Mouse (Mus musculus) B cell, adult 2 months (primary cell): ENCODE measurements around the gene Zkscan1.
"Not testable (repeated sequence)": the region's sequence is repeated elsewhere in the genome, so short reads cannot be mapped to it uniquely, and the experiment has no call there.

Experiments
- DNase-seq, 2 experiments: peaks; one replicate each; pipeline ENCODE4 v3.0.0; 2022

The Zkscan1 gene

DNA sequence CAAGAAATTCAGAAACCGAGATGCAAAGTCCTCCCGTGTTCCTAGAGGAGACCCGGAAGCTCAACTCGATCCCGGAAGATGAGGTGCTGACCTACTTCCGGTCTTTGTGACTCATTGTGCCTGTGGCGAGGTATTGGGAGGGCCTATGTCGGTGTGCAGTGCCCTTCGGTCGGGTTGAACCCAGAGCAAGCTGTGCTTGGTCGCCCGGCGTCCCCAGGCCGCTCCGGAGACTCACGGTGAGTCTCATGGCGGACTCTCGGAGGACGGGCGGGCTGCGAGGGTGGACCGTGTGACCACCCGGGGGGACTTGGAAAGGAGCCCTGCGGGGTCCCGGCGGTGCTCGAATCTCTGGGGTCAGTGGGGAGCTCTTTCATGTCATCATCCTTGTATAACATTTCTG, at the start of gene Zkscan1:
Gene Zkscan1, plus strand, starts transcription at position 89 of the 400 bp plus-strand sequence.
- peak; percentile 84 to 85 for DNase-seq

DNA sequence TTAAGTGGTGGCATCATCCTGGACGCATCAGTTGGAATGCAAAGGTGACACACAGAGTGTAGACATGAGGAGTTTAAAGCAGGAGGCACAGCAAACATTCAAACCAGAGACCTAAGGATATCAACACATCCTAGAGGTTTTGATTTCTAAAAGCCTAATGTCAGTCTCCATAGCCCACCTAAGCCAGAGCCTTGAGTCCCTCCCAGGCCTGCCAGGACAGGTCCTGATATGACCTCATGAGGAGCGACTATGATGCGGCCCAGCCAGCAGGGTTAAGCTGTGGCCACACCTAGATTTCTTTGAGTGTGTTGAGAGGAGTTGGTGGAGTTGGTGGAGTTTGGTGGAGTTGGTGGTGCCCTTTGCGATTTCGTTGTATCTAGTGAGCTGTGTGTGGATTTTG, 32.0 kb upstream of the Zkscan1 start, which contains the start of gene Smok3c:
Gene Smok3c, plus strand, starts transcription at position 301 of the 400 bp plus-strand sequence.
- not testable (repeated sequence) for DNase-seq

DNA sequence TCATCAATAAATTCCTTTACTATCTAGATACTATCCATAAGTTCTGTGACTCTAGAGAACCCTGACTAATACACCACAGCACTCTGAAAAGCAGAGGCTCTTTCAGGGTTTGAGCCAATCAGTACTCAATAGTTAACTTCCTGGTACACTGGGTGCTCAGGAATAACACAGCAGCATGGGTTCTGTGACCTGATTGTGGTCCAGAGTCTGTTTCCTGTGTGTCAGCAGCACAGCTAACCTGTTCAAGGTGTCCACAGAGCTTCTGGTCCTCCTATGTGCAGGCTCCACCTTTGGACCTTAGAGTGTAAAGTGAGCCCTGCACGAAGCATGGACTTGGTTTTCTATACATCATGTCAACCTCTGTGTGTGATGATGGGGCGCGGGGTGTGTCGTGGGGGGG, 11.1 kb upstream of the Zkscan1 start:
- DNase-seq, result no peak

DNA sequence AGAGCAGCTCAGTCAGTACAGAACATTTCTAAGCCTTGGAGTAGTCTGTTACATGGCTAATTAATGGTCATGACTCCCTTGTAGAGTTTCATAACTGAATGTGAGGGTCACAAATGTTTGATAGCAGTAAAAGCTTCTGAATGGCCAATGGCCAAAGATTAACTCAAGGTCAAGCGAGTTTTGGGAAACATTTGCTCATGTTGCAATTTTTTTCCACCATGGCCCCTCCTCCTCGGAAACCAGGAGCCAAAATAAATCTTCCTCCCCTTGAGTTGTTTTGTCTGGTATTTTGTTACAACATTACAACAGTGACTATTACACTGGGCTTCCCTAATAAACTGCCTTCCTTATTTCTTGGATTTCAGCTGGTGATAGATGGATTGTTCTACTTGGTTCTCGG, 9.2 kb upstream of the Zkscan1 start:
- no peak for DNase-seq

DNA sequence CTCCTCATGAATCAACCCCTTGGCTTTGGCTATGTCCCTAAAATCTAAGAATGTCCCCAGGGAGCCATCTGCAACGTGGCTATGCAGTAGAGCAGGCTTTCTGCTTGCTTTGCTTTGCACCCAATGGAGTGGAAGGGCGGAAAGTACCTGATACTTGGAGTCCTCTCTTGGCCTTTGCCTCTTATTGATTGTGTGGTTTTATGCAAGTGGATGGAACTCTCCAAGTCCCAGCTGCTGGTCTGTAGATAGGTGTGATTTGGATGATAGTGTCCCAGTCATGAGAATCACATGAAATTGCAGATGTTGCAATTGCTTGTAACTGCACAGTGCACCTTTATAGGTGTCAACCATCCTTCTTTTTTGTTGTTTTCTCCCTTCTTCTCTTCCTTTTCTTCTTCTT, 8.7 kb upstream of the Zkscan1 start:
- no peak for DNase-seq

DNA sequence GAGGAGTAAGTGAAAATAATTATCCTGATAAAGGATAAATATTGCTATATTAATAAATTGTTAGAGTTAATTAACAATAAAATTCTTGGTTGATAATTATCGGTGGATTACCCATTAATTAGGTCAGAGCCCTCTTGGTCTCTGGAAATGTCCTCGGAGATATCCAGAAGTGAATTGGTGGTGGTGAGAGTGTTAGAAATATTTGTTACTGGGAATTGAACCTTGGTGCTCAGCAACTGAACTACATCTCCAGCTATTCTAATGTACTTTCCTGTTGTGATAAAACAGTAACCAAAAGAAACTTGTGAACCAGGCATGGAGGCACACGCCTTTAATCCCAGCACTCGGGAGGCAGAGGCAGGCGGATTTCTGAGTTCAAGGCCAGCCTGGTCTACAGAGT, 4.4 kb upstream of the Zkscan1 start:
- no peak for DNase-seq

DNA sequence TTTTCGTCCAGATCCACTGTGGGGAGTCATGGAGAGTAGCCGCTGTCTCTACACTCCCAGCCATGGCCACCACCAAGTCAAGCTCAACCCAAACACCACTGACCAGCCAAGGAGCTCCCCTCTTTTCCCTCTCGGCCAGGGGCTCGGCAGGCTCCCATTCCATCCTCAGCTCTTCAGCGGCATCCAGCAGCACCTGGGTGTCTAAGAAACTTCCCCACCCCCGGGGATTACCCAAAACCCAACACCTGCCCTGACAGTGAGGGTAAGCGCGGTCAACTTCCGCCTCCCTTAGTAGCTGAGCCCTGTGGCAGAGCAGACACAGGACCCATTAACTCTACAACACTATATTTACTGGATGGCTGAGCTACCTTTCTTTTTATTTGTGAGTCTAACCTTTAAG, 3.4 kb upstream of the Zkscan1 start:
- DNase-seq, result no peak

DNA sequence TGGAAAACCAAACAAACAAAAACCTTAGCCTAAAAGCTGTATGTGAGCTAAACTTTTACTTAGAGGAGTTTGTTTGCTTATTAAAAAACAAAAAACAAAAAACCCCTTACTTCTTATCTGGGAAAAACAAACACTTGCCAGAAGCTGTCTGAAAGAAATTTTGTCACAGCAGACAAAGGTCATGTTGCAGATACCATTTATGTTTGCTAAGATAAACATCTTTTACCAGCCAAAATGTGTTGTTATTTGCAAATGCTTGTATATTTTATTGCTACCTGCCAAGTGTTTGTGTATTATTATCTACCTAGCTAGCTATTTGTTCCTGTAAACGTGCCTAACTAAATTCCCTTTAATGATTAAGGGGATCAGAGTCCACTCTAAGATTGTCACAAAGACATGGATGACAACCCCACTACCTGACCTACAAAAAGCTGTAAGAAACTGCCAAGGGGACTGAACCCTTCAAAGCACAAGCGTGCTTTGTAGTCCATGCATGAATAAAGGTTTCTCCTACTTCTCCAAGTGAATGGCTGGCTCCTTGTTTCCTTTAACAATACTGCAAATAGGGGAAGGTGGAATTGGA, 1.5 kb upstream of the Zkscan1 start:
- DNase-seq, result no peak

DNA sequence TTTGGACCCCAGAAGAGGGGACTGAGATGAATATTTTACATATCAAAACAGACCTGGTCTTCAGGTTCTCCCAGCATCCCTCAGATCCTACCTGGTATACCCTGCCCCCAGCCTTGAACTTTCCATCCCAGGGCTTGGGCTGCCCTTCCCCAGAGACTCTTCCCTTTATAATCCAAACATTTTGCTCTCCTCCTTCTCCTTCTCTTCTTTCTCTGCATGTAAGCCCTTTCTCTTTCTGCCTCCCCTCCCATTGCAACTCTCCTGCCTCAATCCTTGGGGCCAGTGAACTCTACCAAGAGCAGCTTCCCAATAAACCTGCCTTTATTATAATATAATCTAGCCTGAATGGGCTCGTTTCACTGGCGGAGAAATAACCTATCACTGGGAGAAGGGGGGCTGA, 948 bp upstream of the Zkscan1 start:
- no peak for DNase-seq

DNA sequence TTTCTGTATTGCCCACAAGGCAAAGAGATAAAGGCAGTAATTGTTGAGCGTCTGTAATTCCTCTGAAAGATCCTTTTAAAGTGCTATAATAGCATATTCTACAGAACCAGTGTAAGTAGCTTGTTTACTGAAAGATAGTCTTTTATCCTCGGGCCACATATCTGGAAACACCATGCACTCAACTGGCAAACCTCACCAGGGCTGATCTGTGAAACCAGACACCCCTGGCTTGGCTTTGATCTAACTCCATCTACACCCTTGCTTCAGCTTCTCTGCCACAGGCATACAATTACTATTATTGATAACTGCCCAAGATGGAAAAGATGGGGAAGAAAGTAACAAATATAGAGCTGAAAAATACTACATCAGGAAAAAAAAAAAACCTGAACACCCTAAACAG, 377 bp upstream of the Zkscan1 start:
- DNase-seq, result peak in 1 of 2 experiments; percentile 15

DNA sequence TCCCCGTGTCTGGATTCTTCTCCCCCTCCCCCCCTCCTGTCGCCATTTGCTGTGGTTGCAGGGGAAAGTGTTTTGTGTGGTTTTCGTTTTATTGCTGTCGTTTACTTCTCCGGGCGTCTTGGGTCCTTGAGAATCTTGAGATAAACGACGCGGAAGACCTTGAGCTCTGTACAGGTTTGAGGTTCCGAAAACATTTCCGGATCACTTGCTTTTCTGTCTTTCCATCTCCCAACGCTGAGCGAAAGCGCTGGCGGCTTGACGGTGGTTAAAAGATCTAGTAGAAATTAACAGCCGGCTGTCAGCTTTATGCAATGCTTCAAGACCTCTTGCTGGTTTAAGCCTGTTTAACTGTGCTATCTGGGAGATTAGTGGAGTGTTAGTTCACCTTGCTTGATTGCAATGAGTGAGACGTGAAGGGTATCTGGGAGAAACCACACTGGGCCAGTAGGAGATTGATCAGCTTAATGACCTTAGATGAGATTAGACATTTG, 582 bp downstream of the Zkscan1 start:
- DNase-seq, result no peak

DNA sequence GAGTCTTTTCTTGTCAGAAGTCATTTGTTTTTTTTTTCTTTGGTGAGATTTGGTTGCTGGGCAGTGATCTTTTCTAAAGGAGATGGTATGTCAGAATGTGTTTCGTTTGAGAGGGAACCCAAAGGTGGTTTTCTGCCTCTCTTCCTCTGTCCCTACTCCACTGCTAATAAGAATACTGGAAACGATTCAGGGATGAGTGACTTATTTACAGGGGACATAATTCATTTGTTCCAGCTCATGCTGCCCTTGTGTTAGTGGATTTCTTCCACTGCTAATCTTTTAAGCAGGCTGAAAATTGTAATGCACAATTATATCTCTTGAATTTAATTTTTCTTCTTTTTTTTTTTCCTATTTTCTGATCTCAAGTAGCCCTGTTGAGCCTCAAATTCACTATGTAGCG, 2.0 kb downstream of the Zkscan1 start:
- no peak for DNase-seq

DNA sequence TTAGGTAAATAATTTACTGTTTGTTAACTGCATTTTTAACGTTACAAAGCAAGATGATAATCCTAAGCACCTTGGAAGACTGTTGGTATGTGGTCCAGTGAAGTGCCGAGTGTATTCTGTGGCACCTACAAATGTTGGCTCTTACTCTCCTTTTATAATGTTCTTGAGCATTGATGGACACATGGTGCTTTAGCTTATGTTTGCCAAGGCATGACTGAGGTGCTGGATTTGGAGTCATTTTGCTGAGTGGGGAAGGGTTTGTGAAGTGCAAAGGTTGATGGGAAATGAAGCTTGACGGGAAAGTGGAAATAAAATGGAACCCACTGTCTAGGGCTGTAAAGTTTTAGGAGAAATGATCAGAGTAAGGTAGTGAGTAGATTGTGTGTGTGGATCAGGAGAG, 3.5 kb downstream of the Zkscan1 start:
- DNase-seq, result no peak

DNA sequence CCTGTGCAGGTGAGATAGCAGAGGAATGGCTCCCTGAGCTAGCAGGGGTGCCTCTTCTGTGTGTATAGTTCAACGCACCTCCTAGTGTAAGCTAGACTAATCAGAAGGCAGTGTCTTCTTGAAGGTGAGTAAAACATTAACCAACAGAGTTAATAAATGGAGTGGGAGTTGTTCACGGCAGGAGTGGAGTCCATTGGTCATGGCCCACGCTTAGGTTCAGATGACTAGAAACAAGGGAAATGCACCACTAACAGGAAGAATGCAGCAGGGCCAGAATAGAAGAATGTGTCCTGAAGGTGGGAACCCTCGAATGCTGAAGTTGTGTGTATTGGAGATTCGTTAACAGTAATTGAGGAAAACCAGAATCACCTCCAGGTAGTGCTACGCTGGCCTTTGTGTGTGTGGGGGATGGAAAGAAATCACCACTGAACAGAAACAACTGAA, 4.2 kb downstream of the Zkscan1 start:
- no peak for DNase-seq

DNA sequence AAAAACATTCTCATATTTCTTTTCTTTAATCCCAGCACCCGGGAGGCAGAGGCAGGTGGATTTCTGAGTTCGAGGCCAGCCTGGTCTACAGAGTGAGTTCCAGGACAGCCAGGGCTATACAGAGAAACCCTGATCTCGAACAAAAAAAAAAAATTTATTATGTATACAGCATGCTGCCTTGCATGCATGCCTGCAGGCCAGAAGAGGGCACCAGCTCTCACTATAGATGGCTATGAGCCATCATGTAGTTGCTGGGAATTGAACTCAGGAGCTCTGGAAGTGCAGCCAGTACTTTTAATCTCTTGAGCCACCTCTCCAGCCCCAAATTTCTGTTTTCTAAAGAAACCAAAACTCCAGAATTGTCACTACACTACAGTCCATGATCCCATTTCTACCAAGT, 5.4 kb downstream of the Zkscan1 start:
- peak; percentile 30 to 35 for DNase-seq

DNA sequence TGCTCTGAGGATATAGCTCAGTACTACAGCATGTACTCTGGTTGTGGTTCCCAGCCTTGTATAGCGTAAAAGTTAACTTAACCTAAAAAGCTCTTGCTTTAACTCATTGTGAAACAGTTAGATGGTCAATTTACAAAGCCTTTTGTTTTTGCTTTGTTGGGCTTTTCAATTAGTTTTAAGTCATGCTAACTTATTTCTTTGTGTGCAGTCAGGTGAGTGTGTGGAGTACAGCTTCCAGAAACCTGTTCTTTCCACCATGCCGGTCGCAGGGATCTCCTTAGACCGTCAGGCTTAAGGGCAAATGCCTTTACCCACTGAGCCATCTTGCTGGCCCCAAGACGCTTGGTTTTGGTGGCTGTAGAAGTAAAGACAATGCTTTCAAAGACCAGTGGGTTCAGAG, 5.9 kb downstream of the Zkscan1 start:
- DNase-seq, result no peak

DNA sequence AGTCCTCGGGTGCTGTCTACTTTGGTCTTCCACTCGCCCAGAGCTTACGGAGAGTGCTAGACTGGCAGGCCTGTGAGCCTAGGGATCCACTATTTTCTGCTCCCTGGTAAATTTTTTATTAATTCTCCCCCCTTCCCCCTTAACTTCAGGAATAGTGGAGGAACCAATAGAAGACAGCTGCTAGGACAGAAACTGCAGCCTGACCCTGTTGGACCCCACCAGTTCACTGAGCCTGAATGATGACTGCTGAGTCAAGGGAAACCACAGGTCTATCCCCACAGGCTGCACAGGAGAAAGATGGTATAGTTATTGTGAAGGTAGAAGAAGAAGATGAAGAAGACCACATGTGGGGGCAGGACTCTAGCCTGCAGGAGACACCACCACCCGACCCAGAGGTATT, 7.9 kb downstream of the Zkscan1 start:
- DNase-seq, result no peak

DNA sequence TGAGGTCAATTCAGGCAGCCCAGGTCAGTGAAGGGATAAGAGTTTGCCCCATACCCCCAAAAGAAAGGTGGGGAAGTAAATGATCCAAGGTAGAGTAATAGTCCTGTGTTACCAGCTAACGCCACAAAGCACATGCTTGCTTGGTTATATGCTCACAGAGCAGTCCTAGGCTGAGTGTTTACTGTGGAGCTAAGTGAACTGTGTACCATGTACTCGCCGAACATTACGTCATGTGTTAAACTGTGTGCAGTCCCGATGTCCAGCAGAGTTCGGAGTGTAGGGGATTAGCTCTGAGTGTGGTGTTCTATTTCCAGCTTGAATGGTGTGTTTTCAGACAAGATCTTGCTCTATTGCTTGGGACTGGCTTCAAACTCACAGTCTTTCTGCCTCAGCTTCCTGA, 9.6 kb downstream of the Zkscan1 start:
- no peak for DNase-seq

DNA sequence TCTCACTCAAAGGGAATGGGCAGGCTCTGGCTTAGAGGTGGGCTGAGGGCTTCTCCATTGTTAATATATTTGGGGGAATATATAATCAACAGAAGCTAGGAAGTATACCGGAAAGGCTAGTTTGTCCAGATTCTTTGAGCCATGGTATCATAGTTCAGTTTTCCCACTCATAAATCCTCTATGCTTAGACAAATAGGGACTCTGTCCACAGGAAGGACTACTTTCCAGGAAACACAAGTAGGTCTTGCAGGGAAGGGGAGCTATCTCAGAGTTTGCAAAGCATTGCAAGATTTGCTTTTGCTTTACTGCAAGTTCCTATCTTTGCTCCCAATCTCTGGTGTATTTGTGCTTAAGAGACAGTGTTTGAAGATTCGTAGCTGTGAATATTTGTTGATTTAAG, 20.1 kb downstream of the Zkscan1 start:
- no peak for DNase-seq

DNA sequence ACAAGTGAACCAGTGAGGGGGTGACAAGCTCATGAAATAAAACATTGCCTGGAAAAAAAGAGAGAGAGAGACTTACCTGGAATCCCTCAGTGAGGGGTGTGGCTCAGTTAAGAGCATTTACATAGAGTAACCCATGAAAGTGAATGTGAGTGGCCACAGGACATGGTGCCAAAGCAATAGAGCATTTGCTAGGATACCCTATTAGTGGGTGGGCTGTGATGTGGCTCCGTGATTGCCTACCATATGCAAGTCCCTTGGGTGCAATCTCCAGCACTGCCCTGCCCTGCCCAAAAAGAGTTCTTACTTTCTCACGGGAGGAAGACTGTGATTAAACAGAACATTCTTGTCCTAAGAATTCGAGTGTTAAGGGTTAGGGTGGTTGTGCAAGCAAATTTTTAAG, 22.2 kb downstream of the Zkscan1 start:
- DNase-seq, result no peak

DNA sequence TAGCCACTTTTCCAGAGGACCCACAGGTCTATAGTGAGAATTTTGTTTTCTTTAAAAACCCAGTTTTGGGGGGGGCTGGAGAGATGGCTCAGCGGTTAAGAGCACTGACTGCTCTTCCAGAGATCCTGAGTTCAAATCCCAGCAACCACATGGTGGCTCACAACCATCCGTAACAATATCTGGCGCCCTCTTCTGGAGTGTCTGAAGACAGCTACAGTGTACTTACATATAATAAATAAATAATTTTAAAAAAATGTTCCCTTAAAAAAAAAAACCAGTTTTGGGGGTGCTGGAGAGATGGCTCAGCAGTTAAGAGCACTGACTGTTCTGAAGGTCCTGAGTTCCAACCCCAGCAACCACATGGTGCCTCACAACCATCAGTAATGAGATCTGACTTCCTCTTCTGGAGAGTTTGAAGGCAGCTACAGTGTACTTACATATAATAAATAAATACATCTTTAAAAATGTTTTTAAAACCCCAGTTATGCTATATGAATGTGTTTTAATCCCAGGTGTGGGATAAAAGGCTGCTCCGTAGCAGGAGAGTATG, 25.0 kb downstream of the Zkscan1 start:
- not testable (repeated sequence) for DNase-seq

DNA sequence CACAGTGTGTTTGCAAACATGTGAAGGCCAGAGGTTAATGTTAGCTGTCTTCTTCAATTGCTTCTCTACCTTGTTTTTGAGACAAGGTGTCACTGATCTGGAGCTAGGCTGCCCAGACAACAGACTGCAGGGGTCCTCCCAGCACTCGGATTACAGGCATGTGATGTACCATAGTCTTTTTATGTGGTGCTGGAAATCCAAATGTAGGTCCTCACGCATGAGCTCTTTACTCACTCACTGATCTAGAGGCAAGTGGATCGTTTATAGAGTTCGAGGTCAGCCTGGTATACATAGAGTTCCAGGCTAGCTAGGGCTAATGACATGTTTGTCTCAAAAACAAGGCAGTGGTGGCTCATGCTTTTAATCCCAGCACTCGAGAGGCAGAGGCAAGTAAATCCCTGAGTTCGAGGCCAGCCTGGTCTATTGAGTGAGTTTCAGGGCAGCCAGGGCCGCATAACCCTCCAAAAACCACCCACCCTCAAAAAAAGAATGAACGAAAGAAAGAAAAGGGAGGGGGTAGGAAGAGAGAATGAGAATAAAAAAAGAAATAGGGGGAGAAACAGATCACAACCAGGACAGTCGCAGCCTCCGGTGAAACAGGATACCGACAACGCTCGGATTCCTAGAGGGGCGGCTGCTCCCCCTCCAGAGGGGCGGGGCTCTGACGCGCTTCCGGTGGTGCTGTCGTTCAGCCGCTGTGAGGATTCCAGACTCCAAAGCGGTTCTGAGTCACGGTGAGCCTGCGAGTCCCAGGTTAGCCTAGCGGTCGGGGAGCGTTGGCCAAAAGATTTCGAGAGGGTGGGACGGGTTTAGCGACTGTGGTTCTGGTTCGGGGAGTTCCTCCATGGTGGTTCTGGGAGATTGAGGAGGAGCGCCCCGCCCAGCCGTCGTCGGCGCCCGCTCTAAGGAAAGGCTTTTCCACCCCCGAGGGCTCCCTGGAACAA, 31.6 kb downstream of the Zkscan1 start, which contains the start of gene Zscan21:
Gene Zscan21, plus strand, starts transcription at position 649 of the 944 bp plus-strand sequence.
- DNase-seq, result peak; percentile 92

DNA sequence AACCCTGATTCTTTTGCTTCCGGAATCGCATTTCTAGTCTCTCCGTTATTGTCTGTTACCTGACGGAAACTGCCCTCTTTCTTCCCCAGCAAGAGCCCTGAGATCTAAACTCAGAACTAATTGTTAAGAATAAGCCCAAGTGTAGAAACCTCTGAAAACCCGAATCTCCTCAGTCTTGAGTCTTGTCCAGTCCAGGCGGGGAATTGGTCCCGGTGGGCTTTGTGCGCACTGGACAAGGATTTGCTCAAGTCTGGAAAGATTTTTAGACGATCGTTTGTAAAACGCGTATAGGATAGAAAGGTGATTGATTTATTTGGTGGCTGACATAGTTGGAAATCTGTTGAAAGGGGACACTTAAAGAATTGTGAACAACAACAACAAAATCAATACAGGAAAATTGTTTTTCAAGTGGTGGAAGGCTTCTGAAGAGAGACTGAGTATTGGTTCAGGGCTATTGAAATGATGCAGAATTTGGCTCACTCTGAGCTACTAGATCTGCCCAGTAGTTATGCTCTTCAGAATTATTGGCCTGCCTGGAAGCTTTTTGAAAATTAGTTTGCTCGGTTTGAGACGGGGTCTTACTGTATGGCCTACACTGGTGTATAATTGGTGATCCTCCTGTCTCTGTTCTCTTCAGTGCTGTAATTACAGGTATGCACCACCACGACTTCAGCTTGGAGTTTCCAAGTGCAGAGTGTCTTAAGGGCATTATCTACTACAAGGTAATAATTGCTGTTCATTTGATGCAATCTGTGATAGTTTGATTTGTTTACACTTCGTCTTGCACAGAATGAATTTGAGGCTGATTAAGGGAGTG, 32.5 kb downstream of the Zkscan1 start:
- peak; percentile 5 to 11 for DNase-seq
